Mouse (Mus musculus) embryo, embryonic 10.5 days (tissue): Measurements from ENCODE around the gene Fam169b.
"Not testable (repeated sequence)": the region's sequence is repeated elsewhere in the genome, so short reads cannot be mapped to it uniquely, and the experiment has no call there.

Experiments used
- DNase-seq: peaks from one replicate; pipeline ENCODE4 v3.0.0-alpha.2; 2015; ENCODE audit warnings: low spot score

Gene Fam169b

GRCm38 (mm10) chr7:68264028-68264453, 9.6 kb upstream of the Fam169b start, which contains the start of gene Pgpep1l:
Pgpep1l (minus strand) TSS chr7:68264233.
- DNase-seq = peak; percentile 70

- peak; percentile 16 for DNase-seq
Measured at GRCm38 (mm10) chr7:68264531-68264930, 9.1 kb upstream of the Fam169b start.

GRCm38 (mm10) chr7:68265391-68265790, 8.2 kb upstream of the Fam169b start:
- DNase-seq = no peak

- DNase-seq = peak; percentile 56
Measured at GRCm38 (mm10) chr7:68266691-68267090, 6.9 kb upstream of the Fam169b start.

DNA sequence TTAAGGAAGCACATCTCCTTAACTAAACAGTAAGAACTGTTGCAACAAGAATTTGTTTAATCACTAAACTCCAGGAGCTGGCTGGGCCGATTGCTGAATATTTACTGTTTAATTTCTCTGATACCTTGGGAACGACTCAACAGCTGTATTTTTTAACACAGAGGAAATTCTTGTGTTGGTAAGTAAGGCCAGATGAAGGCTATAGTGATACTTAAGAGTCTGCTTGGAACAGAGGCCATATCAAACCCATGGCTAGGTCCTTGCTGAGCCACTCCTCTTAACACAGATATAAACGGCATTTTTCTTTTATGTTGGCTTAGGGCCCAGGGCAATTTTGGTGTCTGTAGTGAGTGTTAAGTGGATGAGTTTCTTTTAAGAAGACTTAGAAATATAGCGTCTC, 3.1 kb upstream of the Fam169b start:
- DNase-seq = no peak

- no peak for DNase-seq
Measured at GRCm38 (mm10) chr7:68271816-68272215, 1.8 kb upstream of the Fam169b start.

GRCm38 (mm10) chr7:68272607-68273006, 1.0 kb upstream of the Fam169b start:
- no peak for DNase-seq

DNA sequence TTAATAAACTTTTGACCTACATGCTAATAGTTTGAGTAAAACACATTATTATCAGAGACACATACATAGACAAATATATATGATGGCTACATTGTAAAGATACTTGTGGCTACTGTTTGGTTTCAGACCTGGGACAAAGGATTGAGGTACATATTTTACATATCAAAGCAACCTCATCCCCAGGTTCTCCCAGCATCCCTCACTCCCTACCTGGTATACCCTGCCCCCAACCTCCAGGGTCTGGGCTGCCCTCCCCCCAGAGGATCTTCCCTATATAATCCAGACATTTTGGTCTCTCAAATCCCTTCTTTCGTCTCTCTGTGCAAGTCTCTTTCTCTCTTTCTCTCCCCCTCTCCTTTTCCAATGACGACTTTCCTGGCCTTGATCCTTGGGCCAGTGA, 579 bp downstream of the Fam169b start:
- DNase-seq = no peak

GRCm38 (mm10) chr7:68274951-68275350, 1.3 kb downstream of the Fam169b start:
- DNase-seq = peak; percentile 13

GRCm38 (mm10) chr7:68275445-68275837, 1.8 kb downstream of the Fam169b start:
- DNase-seq = not testable (repeated sequence)

- peak; percentile 42 for DNase-seq
Measured at GRCm38 (mm10) chr7:68275838-68276731, 2.4 kb downstream of the Fam169b start.

GRCm38 (mm10) chr7:68277054-68277896, 3.6 kb downstream of the Fam169b start:
- peak; percentile 67 for DNase-seq

DNA sequence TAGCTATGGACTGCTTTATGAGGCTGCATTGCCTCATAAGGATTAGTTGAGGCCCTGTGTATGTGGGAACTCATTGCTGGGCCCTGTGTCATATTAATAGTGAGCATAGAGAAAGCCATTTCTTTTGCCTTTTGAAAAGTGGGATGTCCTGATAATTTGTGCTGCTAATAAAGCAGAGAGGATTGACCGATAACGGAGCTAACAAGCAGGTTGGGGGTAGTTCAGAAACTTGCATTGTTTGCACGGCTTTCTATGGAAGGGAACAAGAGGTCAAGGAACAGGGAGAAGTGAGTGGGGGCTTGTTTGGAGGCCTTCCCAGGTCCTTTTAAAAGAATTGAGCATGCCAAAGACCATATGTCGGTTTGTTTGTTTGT, 4.2 kb downstream of the Fam169b start:
- no peak for DNase-seq

GRCm38 (mm10) chr7:68278385-68278784, 4.7 kb downstream of the Fam169b start:
- no peak for DNase-seq

DNA sequence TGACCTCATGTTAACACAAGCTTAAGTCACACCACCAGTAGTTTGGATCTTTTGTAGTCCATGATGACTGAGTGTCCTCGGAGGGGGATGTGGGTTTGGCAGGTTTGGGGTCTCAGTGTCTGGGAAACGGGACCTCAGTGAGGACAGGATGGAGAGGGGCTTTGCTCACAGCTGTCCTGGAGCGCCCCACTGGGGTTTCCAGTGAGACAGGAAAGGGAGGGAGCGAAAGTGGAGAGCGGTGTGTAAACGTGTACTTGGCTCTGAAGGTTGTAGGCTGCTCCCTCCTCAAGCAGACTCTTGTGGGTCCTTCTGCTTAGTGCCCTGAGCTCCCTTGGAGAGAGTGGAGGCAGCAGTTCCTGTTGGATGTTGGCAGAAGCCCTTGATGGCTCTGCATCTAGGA, 5.3 kb downstream of the Fam169b start:
- no peak for DNase-seq

GRCm38 (mm10) chr7:68279481-68279880, 5.8 kb downstream of the Fam169b start:
- DNase-seq = no peak

GRCm38 (mm10) chr7:68280352-68280869, 6.8 kb downstream of the Fam169b start:
- no peak for DNase-seq

- no peak for DNase-seq
Measured at GRCm38 (mm10) chr7:68281341-68281740, 7.7 kb downstream of the Fam169b start.

GRCm38 (mm10) chr7:68282304-68283132, 8.9 kb downstream of the Fam169b start:
- no peak for DNase-seq

DNA sequence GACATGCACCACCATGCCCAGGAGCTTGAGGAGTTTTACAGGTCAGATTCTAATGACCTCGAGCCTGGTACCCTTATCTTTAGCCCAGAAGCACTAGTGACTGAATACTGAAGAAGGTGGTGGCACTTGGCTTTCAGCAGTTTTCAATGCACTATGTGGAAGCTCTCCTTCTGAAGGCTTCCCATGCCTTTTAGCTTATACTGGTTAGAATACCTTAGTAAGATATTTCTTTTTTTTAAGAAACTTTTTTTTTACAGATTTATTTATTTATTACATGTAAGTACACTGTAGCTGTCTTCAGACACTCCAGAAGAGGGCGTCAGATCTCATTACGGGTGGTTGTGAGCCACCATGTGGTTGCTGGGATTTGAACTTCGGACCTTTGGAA, 9.5 kb downstream of the Fam169b start:
- DNase-seq = not testable (repeated sequence)

DNA sequence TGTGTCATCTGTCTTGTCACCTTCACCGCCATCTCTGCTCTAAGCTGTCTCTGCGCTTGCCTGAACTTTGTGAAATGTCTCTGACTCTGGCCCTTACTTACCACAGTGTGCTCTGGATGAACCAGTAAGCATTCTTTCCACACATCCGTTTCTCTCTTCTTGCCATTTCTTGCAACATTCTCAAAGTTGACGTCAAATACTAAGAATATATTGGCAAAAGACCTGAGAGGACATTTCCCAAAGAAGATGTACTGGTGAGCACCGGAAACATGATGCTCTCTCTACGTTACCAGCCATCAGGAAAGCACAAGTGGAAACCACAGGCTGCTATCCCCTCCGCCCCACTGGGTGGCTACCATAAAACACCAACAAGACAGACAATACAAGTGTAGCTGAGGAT, 10.1 kb downstream of the Fam169b start:
- no peak for DNase-seq

GRCm38 (mm10) chr7:68285851-68286298, 12.2 kb downstream of the Fam169b start:
- DNase-seq = peak; percentile 54
